Mouse (Mus musculus) MEL (cell line): Measurements from ENCODE around the gene Mettl1. TPM values are rescaled to one million over a fixed set of nuclear protein-coding genes. Genes with fewer than 3 reads are reported as not detected.

Source experiments
- DNase-seq: peaks from one replicate; pipeline ENCODE4 v3.0.0; 2011; ENCODE audit warnings: low read depth, low spot score
- H3K27ac ChIP-seq: 2 replicates; pipeline ENCODE4 v1.5.1; 2012; ENCODE audit warnings: low read depth, mild to moderate bottlenecking, control low read depth, low read length, moderate library complexity; ENCODE audit not compliant: control insufficient read depth
- H3K27me3 ChIP-seq, 2 experiments: fragments of 150-350 bp in 1 of 2; sonication (generic) in 1 of 2; 2 replicates each; pipeline ENCODE4 v1.6.1; 2012; ENCODE audit warnings: low read length in 2 of 2, mild to moderate bottlenecking in 2 of 2, improper control_type of control experiment in 1 of 2, moderate library complexity in 1 of 2; ENCODE audit not compliant: insufficient read depth in 2 of 2, control insufficient read depth in 1 of 2
- H3K36me3 ChIP-seq, 2 experiments: 2 replicates each; pipeline ENCODE4 v1.6.1; 2012 to 2014; ENCODE audit warnings: low read length in 2 of 2, improper control_type of control experiment in 1 of 2, inconsistent platforms in 1 of 2, mild to moderate bottlenecking in 1 of 2; ENCODE audit not compliant: insufficient read depth in 2 of 2, control insufficient read depth in 1 of 2
- H3K4me1 ChIP-seq, 2 experiments: fragments of 150-350 bp in 1 of 2; sonication (generic) in 1 of 2; 2 replicates each; pipeline ENCODE4 v1.6.1; 2012; ENCODE audit warnings: low read length in 2 of 2, improper control_type of control experiment in 1 of 2, mild to moderate bottlenecking in 1 of 2; ENCODE audit not compliant: insufficient read depth in 2 of 2, control insufficient read depth in 1 of 2
- H3K4me3 ChIP-seq, 2 experiments: fragments of 150-350 bp in 1 of 2; sonication (generic) in 1 of 2; 2 replicates each; pipeline ENCODE4 v1.5.1; 2012; ENCODE audit warnings: low read depth in 2 of 2, low read length in 2 of 2, mild to moderate bottlenecking in 2 of 2, moderate library complexity in 2 of 2, control low read depth in 1 of 2, improper control_type of control experiment in 1 of 2; ENCODE audit not compliant: control insufficient read depth in 1 of 2, insufficient read depth in 1 of 2
- H3K79me2 ChIP-seq: 2 replicates; pipeline ENCODE4 v1.6.1; 2012; ENCODE audit warnings: mild to moderate bottlenecking, low read length, moderate library complexity; ENCODE audit not compliant: control insufficient read depth, poor library complexity, insufficient read depth
- H3K9ac ChIP-seq: 2 replicates; pipeline ENCODE4 v1.6.1; 2012; ENCODE audit warnings: low read depth, mild to moderate bottlenecking, control low read depth, low read length, moderate library complexity; ENCODE audit not compliant: control insufficient read depth, poor library complexity, severe bottlenecking
- H3K9me3 ChIP-seq: fragments of 150-350 bp; sonication (generic); replicated peaks from 2 replicates; pipeline ENCODE4 v1.6.1; 2012; ENCODE audit warnings: mild to moderate bottlenecking, low read length, improper control_type of control experiment, moderate library complexity; ENCODE audit not compliant: insufficient read depth
- BHLHE40 ChIP-seq: IDR thresholded peaks from 2 replicates; pipeline ENCODE4 v1.6.1; 2012; ENCODE audit warnings: low read depth, mild to moderate bottlenecking, inconsistent platforms, low read length, improper control_type of control experiment, borderline replicate concordance
- ELF1 ChIP-seq: IDR thresholded peaks from 2 replicates; pipeline ENCODE4 v1.6.1; 2014; ENCODE audit warnings: low read depth, mild to moderate bottlenecking, inconsistent platforms, low read length, improper control_type of control experiment, moderate library complexity
- EP300 ChIP-seq, 2 experiments: IDR thresholded peaks; 2 replicates each; pipeline ENCODE4 v1.6.1; 2011; ENCODE audit warnings: improper control_type of control experiment in 2 of 2, low read length in 2 of 2, low read depth in 1 of 2, mild to moderate bottlenecking in 1 of 2
- MAX ChIP-seq: IDR thresholded peaks from 2 replicates; pipeline ENCODE4 v1.6.1; 2011; ENCODE audit warnings: low read length, improper control_type of control experiment
- NELFE ChIP-seq: IDR thresholded peaks from 2 replicates; pipeline ENCODE4 v1.6.1; 2011; ENCODE audit warnings: low read depth, low read length, improper control_type of control experiment
- RAD21 ChIP-seq: IDR thresholded peaks from 2 replicates; pipeline ENCODE4 v1.6.1; 2011; ENCODE audit warnings: mild to moderate bottlenecking, low read depth, low read length, improper control_type of control experiment
- RCOR1 ChIP-seq: IDR thresholded peaks from 2 replicates; pipeline ENCODE4 v1.6.1; 2012; ENCODE audit warnings: low read depth, mild to moderate bottlenecking, inconsistent platforms, low read length, improper control_type of control experiment
- SIN3A ChIP-seq: IDR thresholded peaks from 2 replicates; pipeline ENCODE4 v1.6.1; 2012; ENCODE audit warnings: low read length, improper control_type of control experiment, inconsistent platforms
- TBP ChIP-seq: IDR thresholded peaks from 2 replicates; pipeline ENCODE4 v1.8.0; 2011; ENCODE audit warnings: low read depth, low read length, improper control_type of control experiment
- TCF12 ChIP-seq: IDR thresholded peaks from 2 replicates; pipeline ENCODE4 v1.6.1; 2014; ENCODE audit warnings: low read depth, mild to moderate bottlenecking, inconsistent platforms, low read length, improper control_type of control experiment, moderate library complexity
- UBTF ChIP-seq: IDR thresholded peaks from 2 replicates; pipeline ENCODE4 v1.6.1; 2012; ENCODE audit warnings: low read depth, mild to moderate bottlenecking, inconsistent platforms, low read length, improper control_type of control experiment, moderate library complexity, borderline replicate concordance; ENCODE audit not compliant: insufficient read depth
- USF2 ChIP-seq, 2 experiments: IDR thresholded peaks; 2 replicates each; pipeline ENCODE4 v1.6.1; 2011 to 2012; ENCODE audit warnings: improper control_type of control experiment in 2 of 2, low read length in 2 of 2, borderline replicate concordance in 1 of 2, inconsistent platforms in 1 of 2, low read depth in 1 of 2, mild to moderate bottlenecking in 1 of 2; ENCODE audit not compliant: insufficient read depth in 1 of 2
- ZC3H11A ChIP-seq: IDR thresholded peaks from 2 replicates; pipeline ENCODE4 v1.6.1; 2012; ENCODE audit warnings: low read depth, mild to moderate bottlenecking, inconsistent platforms, low read length, improper control_type of control experiment
- polyA plus RNA-seq, 2 experiments: library from polyadenylated mRNA; stranded (reverse) in 1 of 2; unstranded in 1 of 2; fragments of >175 nt in 1 of 2; fragments of >200 nt in 1 of 2; gene quantifications; 2 replicates each; pipeline versions ENCODE4 v1.2.1 to v1.2.4; 2012; ENCODE audit warnings: low replicate concordance in 2 of 2, low read depth in 1 of 2; ENCODE audit not compliant: insufficient read length in 2 of 2, insufficient read depth in 1 of 2, missing spikeins in 1 of 2
- total RNA-seq: library from RNA; depleted of rRNA; stranded (reverse); fragments of 300-350 nt; gene quantifications from 2 replicates; pipeline ENCODE4 v1.2.3, GENCODE M21; 2012

Mettl1 gene
- total and polyA plus RNA-seq, 3 experiments = 35.3 to 67.3 TPM; not detected in 1

DNA sequence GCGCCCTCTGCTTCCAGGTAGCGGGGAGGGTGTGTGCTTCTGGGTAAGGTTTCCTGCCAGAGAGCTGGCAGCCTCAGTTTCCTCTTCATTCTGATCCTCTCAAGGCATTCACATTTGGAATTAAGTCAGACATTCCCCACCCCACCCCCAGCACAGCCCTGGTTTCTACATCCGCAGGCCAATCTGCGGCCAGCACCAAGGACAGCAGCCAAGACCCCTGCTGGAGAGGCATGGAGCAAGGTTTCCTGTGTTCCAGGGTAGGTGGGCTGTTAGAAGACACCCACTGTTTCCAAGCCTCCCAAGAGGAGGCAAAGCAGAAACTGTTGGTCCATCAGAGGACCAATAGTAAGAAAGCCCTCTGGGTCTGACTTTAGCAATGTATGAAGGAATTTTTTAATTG is 13.4 kb downstream of the Mettl1 start:
- no peak for DNase-seq
- Histone ChIP-seq H3K27me3 (no peaks in the 10 kb centered on the region), H3K9ac (no peak overlapping the region)

GRCm38 (mm10) chr10:127055406-127055805 is 14.2 kb downstream of the Mettl1 start:
- Histone ChIP-seq H3K9ac (no peak overlapping the region), H3K4me1 (peaks cover 2 to 11% of the 10 kb centered on the region in 2 experiments), H3K4me3 (no peak overlapping the region), H3K36me3 (peaks cover 0 to 7% of the 10 kb centered on the region in 2 experiments; a peak in 2 of 4 replicates)
- no peak for TF ChIP-seq USF2 (IDR thresholded peaks at IDR 0.05; ENCODE audit: borderline replicate concordance in 1 of 2, insufficient read depth in 1 of 2, low read depth in 1 of 2, low read length in 2 of 2)
- TF ChIP-seq, all 39 proteins: peak for 0
- DNase-seq = no peak
- Histone ChIP-seq H3K79me2 (no peaks in the 10 kb centered on the region; the same call in 1 of the 2 replicates), H3K27ac (no peak overlapping the region), H3K27me3 (no peaks in the 10 kb centered on the region), H3K9me3 (no peaks in the 10 kb centered on the region)

More for the DNA sequence above, 13.4 kb downstream of the Mettl1 start:
- no peaks in the 10 kb centered on the region; the same call in 1 of the 2 replicates for H3K79me2 ChIP-seq
- H3K27ac ChIP-seq = no peak overlapping the region
- H3K9me3 ChIP-seq = no peaks in the 10 kb centered on the region
- no peak for TF ChIP-seq ELF1
- TF ChIP-seq UBTF = no peak
- TF ChIP-seq RAD21 = no peak
- TF ChIP-seq EP300 (IDR thresholded peaks at IDR 0.05; ENCODE audit: low read depth in 1 of 2, low read length in 2 of 2) = no peak
- peaks cover 0 to 7% of the 10 kb centered on the region in 2 experiments; a peak in 2 of 4 replicates for H3K36me3 ChIP-seq
- peaks cover 2 to 12% of the 10 kb centered on the region in 2 experiments for H3K4me1 ChIP-seq
- H3K4me3 ChIP-seq = no peak overlapping the region

DNA sequence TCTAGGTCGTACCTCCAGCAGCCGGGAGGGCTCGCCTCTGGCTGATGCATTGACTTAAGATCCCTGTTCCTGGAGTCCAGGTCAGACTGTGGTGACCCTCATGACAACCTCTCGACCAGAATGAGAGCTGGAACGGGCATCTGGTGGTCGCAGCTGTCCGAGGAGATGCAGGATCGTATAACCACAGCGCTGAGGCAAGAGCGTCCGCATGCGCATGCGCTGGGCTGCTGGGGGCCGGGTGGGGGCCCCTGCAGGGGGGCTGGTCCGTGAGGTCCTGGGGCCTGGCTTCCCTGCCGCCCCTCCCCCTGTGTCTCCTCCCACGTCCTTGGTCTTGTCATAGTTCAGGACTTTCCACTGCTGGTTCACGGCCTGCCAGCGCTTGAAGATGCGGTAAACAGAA is 15.3 kb downstream of the Mettl1 start:
- Histone ChIP-seq H3K4me3 (no peak overlapping the region), H3K36me3 (peaks cover 0 to 2% of the 10 kb centered on the region in 2 experiments; a peak in 1 of 4 replicates), H3K27ac (no peak overlapping the region), H3K27me3 (no peaks in the 10 kb centered on the region), H3K4me1 (peaks cover 0 to 7% of the 10 kb centered on the region in 2 experiments; a peak in 1 of 4 replicates), H3K9ac (no peak overlapping the region), H3K9me3 (no peaks in the 10 kb centered on the region), H3K79me2 (no peaks in the 10 kb centered on the region; the same call in 1 of the 2 replicates)
- TF ChIP-seq ZC3H11A (no peak), MAX (no peak), SIN3A (no peak), EP300 (IDR thresholded peaks at IDR 0.05; ENCODE audit: low read depth in 1 of 2, low read length in 2 of 2) (no peak), RCOR1 (no peak), TCF12 (no peak), TBP (no peak), BHLHE40 (no peak), NELFE (no peak)
- DNase-seq = no peak
